Mouse (Mus musculus): ENCODE measurements at regions not wholly inside any gene's neighbourhood (a gene's known extent, or its start where the extent isn't known, plus 50 kb on each side); places are given as distances from the start of the nearest gene placed in this dataset.
"Not testable (repeated sequence)": the region's sequence is repeated elsewhere in the genome, so short reads cannot be mapped to it uniquely, and the experiment has no call there.

- TF ChIP-seq CEBPB (IDR thresholded peaks at IDR 0.05; ENCODE audit: insufficient read depth, poor library complexity, severe bottlenecking) = no peak
- no peak for TF ChIP-seq TCF3 (IDR thresholded peaks at IDR 0.05; ENCODE audit: insufficient read length, low read depth)
- no peaks in the 10 kb centered on the region for H3K79me2 ChIP-seq (ENCODE audit: control insufficient read depth, insufficient read depth)
Measured at GRCm38 (mm10) chr2:10674738-10675349, 304.5 kb downstream of the Sfmbt2 start.

GRCm38 (mm10) chr2:10701459-10701858, 331.1 kb downstream of the Sfmbt2 start:
- H3K36me3 ChIP-seq (ENCODE audit: control insufficient read depth, insufficient read depth) = no peaks in the 10 kb centered on the region
- no peak overlapping the region for H3ac ChIP-seq (ENCODE audit: control insufficient read depth, insufficient read length)
- TF ChIP-seq POLR2A (IDR thresholded peaks at IDR 0.05; ENCODE audit: insufficient read length, low read depth) = no peak
- no peak for TF ChIP-seq USF1 (IDR thresholded peaks at IDR 0.05; ENCODE audit: low read depth)
- TF ChIP-seq CEBPB (IDR thresholded peaks at IDR 0.05; ENCODE audit: insufficient read depth, poor library complexity, severe bottlenecking) = no peak
- no peak for TF ChIP-seq TCF3 (IDR thresholded peaks at IDR 0.05; ENCODE audit: insufficient read length, low read depth)
- no peak for TF ChIP-seq POLR2AphosphoS2 (IDR thresholded peaks at IDR 0.05; ENCODE audit: insufficient read length, low read depth)
- no peak for TF ChIP-seq TCF12 (IDR thresholded peaks at IDR 0.05; ENCODE audit: insufficient read depth, poor library complexity, severe bottlenecking)
- TF ChIP-seq MYOG (IDR thresholded peaks at IDR 0.05; ENCODE audit: control insufficient read depth in 1 of 3, insufficient read depth in 1 of 3, insufficient read length in 2 of 3, low read depth in 2 of 3) = no peak
- TF ChIP-seq REST (IDR thresholded peaks at IDR 0.05; ENCODE audit: insufficient read depth, insufficient read length) = no peak
- TF ChIP-seq E2F4 (IDR thresholded peaks at IDR 0.05; ENCODE audit: insufficient read depth) = no peak
- TF ChIP-seq SRF (IDR thresholded peaks at IDR 0.05; ENCODE audit: control insufficient read depth, insufficient read length, low read depth) = no peak
- TF ChIP-seq MAX (IDR thresholded peaks at IDR 0.05; ENCODE audit: low read depth) = no peak
- TF ChIP-seq MYOD1 (IDR thresholded peaks at IDR 0.05; ENCODE audit: control insufficient read depth in 1 of 3, insufficient read length in 2 of 3, low read depth in 2 of 3) = no peak
- no peaks in the 10 kb centered on the region for H3K27me3 ChIP-seq (ENCODE audit: control insufficient read depth, insufficient read depth, insufficient read length)
- H3K4me3 ChIP-seq = no peak overlapping the region
- H3K79me2 ChIP-seq (ENCODE audit: control insufficient read depth, insufficient read depth) = no peaks in the 10 kb centered on the region
- no peak overlapping the region for H3K4me2 ChIP-seq (ENCODE audit: low read depth)

More at GRCm38 (mm10) chr2:10674738-10675349, 304.5 kb downstream of the Sfmbt2 start:
- H3K4me2 ChIP-seq (ENCODE audit: low read depth) = no peak overlapping the region
- no peaks in the 10 kb centered on the region for H3K27me3 ChIP-seq (ENCODE audit: control insufficient read depth, insufficient read depth, insufficient read length)
- no peaks in the 10 kb centered on the region for H3K36me3 ChIP-seq (ENCODE audit: control insufficient read depth, insufficient read depth)
- no peak overlapping the region for H3K4me3 ChIP-seq
- no peak overlapping the region for H3ac ChIP-seq (ENCODE audit: control insufficient read depth, insufficient read length)

GRCm38 (mm10) chr2:10718366-10718765, 348.1 kb downstream of the Sfmbt2 start:
- Histone ChIP-seq H3K36me3 (ENCODE audit: control insufficient read depth, insufficient read depth) (no peaks in the 10 kb centered on the region), H3K4me2 (ENCODE audit: low read depth) (no peak overlapping the region), H3K27me3 (ENCODE audit: control insufficient read depth, insufficient read depth, insufficient read length) (no peaks in the 10 kb centered on the region), H3K4me3 (no peak overlapping the region), H3ac (ENCODE audit: control insufficient read depth, insufficient read length) (no peak overlapping the region), H3K79me2 (ENCODE audit: control insufficient read depth, insufficient read depth) (no peaks in the 10 kb centered on the region)
- TF ChIP-seq MYOD1 (IDR thresholded peaks at IDR 0.05; ENCODE audit: control insufficient read depth in 1 of 3, insufficient read length in 2 of 3, low read depth in 2 of 3) (peak in 1 of 3 experiments; percentile 2), POLR2AphosphoS2 (IDR thresholded peaks at IDR 0.05; ENCODE audit: insufficient read length, low read depth) (no peak), SRF (IDR thresholded peaks at IDR 0.05; ENCODE audit: control insufficient read depth, insufficient read length, low read depth) (no peak), MYOG (IDR thresholded peaks at IDR 0.05; ENCODE audit: control insufficient read depth in 1 of 3, insufficient read depth in 1 of 3, insufficient read length in 2 of 3, low read depth in 2 of 3) (peak in 1 of 3 experiments; percentile 18), REST (IDR thresholded peaks at IDR 0.05; ENCODE audit: insufficient read depth, insufficient read length) (no peak), USF1 (IDR thresholded peaks at IDR 0.05; ENCODE audit: low read depth) (no peak), TCF3 (IDR thresholded peaks at IDR 0.05; ENCODE audit: insufficient read length, low read depth) (no peak)

GRCm38 (mm10) chr2:10734337-10734736, 364.0 kb downstream of the Sfmbt2 start:
- H3K36me3 ChIP-seq (ENCODE audit: control insufficient read depth, insufficient read depth); H3K27me3 ChIP-seq (ENCODE audit: control insufficient read depth, insufficient read depth, insufficient read length); H3K4me2 ChIP-seq (ENCODE audit: low read depth); H3ac ChIP-seq (ENCODE audit: control insufficient read depth, insufficient read length); H3K4me3 ChIP-seq; H3K79me2 ChIP-seq (ENCODE audit: control insufficient read depth, insufficient read depth): not testable (repeated sequence)

GRCm38 (mm10) chr2:10736696-10737457, 366.6 kb downstream of the Sfmbt2 start:
- Histone ChIP-seq H3K36me3 (ENCODE audit: control insufficient read depth, insufficient read depth) (no peaks in the 10 kb centered on the region), H3K4me3 (no peak overlapping the region), H3K4me2 (ENCODE audit: low read depth) (no peak overlapping the region)

GRCm38 (mm10) chr2:10737458-10737775, 367.1 kb downstream of the Sfmbt2 start:
- Histone ChIP-seq H3K4me2 (ENCODE audit: low read depth) (no peak overlapping the region), H3K79me2 (ENCODE audit: control insufficient read depth, insufficient read depth) (no peaks in the 10 kb centered on the region), H3K36me3 (ENCODE audit: control insufficient read depth, insufficient read depth) (no peaks in the 10 kb centered on the region), H3K27me3 (ENCODE audit: control insufficient read depth, insufficient read depth, insufficient read length) (peaks cover 11% of the 10 kb centered on the region), H3ac (ENCODE audit: control insufficient read depth, insufficient read length) (no peak overlapping the region), H3K4me3 (no peak overlapping the region)
- TF ChIP-seq CEBPB (IDR thresholded peaks at IDR 0.05; ENCODE audit: insufficient read depth, poor library complexity, severe bottlenecking) = no peak
- no peak for TF ChIP-seq POLR2AphosphoS2 (IDR thresholded peaks at IDR 0.05; ENCODE audit: insufficient read length, low read depth)
- no peak for TF ChIP-seq MYOG (IDR thresholded peaks at IDR 0.05; ENCODE audit: control insufficient read depth in 1 of 3, insufficient read depth in 1 of 3, insufficient read length in 2 of 3, low read depth in 2 of 3)
- no peak for TF ChIP-seq REST (IDR thresholded peaks at IDR 0.05; ENCODE audit: insufficient read depth, insufficient read length)

More at GRCm38 (mm10) chr2:10736696-10737457, 366.6 kb downstream of the Sfmbt2 start:
- H3ac ChIP-seq (ENCODE audit: control insufficient read depth, insufficient read length) = no peak overlapping the region
- no peaks in the 10 kb centered on the region for H3K79me2 ChIP-seq (ENCODE audit: control insufficient read depth, insufficient read depth)
- H3K27me3 ChIP-seq (ENCODE audit: control insufficient read depth, insufficient read depth, insufficient read length) = peaks cover 11% of the 10 kb centered on the region
- TF ChIP-seq E2F4 (IDR thresholded peaks at IDR 0.05; ENCODE audit: insufficient read depth) = no peak
